Mouse (Mus musculus): ENCODE measurements around the gene Qars.

- TF ChIP-seq CTCF (IDR thresholded peaks at IDR 0.05; ENCODE audit: low read depth, low read length) (no peak), TAL1 (conservative IDR thresholded peaks at IDR 0.05; ENCODE audit: low read depth, low read length) (no peak), GATA1 (IDR thresholded peaks at IDR 0.05; ENCODE audit: borderline replicate concordance, low read length) (no peak), POLR2AphosphoS5 (IDR thresholded peaks at IDR 0.05; ENCODE audit: insufficient replicate concordance, low read depth, low read length) (no peak)
Observed at GRCm38 (mm10) chr9:108564131-108564530, 56.6 kb downstream of the Qars start.

All from G1E (cell line).